Mouse (Mus musculus): ENCODE results near the gene Actn1.

Gene Actn1

DNA sequence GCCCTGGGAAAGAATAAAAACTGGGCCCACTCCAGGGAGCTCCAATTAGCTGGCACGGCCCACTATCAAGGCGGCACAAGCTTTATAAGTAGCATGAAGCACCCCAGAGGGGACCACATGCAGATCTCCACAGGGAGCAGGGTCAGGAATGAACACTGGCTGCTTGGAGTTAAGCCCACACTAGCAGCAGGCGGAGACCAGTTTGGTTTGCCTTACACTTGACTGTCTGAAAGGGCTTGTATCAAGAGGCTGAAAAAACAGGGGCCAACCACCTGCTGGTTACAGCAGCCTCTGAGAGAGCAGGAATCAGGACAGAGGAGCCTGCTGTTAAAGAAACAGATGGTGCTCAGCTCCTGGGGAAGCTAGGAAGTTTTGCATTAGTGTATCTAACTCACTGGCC lies 32.3 kb downstream of the Actn1 start:
- no peak for DNase-seq (ENCODE audit: extremely low spot score)

DNA sequence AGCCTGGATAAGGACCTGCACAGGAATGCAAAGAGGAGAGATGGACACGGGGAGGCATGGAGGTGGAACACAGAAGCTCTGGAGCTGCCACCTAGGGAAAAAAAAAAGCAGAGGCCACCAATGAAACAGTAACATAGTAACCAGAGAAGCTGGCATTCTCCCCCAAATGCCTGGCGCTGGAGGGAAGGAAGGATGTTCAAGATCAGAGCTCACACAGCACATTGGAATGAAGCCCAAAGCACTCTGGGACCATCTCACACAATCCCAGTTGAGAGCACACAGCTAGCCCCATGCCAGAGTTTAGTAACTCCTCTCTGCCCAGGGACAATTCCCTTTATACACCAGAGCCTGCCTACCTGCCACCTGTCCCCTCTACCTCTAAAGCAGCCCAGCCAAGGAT lies 34.1 kb downstream of the Actn1 start:
- no peak for DNase-seq (ENCODE audit: extremely low spot score)

DNA sequence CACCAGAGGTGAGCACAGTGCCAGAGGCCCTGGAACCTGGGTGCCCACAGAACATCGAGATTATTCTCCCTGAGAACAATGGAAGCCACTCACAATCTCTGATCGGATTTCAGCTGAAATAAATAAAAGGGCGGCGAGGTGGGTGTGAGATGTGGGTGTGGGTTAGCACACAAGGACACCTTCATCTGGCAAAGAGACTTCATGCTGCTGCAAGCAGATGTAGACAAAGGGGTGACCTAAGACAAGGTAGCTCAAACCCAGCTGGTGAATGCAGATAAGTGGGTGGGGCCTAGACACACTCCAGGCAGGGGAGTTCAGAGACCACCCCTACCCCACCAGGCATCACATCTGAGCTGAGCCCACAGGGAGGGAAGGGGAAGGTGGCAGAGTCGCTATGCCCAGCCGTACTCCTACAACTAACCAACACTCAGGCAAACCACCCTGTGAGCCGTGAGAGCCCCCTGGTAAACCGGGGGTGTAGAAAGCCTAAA lies 35.9 kb downstream of the Actn1 start:
- DNase-seq (ENCODE audit: extremely low spot score): no peak

DNA sequence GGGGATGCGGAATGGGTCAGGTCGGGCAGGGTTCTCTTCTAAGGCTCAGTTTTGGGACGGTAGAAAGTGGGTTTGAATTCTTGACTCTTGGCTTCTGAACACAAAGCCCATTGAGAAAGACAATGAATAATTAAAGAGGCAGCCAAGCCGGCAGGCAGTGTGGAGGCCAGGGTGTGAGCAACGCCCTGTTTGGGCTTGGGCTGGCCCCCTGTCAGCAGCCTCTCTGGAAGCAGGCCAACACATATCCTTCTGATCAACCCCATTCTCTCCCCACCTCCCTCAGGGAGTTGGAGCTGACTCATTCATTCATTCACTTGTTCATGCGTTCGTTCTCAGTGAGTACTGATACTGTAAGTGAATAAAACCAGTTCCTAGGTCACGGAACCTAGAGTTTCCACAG lies 36.7 kb downstream of the Actn1 start:
- DNase-seq (ENCODE audit: extremely low spot score): no peak

DNA sequence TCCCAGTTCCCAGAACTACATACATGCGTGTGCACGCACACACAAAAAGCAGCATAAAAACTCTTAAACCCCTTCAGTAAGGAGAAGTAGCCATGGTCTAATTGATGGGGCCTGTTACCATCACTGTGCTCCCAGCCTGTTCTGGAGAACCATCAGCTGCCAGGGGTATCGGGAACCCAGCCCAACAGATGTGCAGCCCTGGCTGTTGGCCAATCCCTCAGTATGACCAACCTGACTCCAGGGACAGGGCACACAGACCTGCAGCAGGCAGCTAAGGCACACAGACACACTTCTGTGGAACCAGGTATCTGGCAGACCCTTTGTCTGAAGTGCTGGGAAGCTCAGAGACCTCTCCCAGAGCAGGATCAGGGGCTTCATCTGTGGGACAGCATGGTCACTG lies 37.7 kb downstream of the Actn1 start:
- no peak for DNase-seq (ENCODE audit: extremely low spot score)

DNA sequence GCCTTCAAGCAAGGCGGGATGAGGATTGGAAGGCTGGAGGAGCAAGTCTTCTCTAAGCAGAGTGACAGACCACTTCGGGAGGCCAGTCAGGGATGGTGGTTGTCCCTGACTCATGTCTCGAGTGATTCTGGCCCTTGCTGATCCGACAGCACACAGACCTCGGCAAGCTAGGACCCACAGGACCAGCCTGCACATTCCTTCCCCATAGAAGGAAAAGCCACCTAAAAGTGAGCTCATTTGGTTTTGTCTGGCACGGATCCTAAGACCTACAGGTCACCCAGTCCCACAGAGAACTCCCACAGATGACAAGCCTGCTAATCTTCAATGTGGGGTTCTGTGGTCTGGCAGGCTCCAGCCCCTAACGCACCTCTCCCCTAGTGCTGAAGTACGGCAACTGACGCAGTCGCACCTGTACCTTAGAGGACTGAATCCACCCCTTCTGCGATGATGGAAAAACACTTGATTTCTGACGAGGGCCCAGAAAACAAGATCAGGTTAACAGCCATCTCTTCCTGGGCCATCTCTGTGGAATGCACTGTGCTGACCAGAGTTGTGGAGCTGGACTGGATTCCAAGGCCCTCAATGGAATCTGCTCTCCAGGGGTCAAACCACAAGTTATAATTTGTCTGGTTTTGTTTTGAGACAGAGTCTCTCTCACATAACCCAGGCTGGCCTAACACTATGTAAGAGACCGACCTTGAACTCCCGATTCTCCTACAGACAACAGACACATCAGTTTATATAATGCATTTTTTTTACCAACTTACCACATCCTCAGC lies 39.7 kb downstream of the Actn1 start:
- DNase-seq (ENCODE audit: extremely low spot score): no peak

DNA sequence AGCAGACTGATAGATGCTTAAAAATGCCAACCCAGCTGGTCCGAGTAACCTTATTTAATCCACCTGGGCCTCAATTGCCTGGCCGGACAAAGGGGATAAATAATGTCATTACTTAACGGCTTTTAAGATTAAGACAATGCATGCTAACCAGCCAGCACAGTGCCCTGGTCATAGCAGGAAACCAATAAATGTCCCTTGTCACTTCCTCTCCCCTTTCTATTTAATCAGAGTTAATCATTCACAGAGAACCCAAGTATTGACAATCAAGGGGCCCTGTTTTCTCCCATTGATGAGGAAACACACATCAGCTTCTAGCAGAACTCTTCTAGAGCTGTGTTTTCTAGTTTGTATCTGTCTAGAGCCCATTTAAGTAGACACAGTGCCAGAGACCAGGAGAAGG lies 41.4 kb downstream of the Actn1 start:
- no peak for DNase-seq (ENCODE audit: extremely low spot score)

DNA sequence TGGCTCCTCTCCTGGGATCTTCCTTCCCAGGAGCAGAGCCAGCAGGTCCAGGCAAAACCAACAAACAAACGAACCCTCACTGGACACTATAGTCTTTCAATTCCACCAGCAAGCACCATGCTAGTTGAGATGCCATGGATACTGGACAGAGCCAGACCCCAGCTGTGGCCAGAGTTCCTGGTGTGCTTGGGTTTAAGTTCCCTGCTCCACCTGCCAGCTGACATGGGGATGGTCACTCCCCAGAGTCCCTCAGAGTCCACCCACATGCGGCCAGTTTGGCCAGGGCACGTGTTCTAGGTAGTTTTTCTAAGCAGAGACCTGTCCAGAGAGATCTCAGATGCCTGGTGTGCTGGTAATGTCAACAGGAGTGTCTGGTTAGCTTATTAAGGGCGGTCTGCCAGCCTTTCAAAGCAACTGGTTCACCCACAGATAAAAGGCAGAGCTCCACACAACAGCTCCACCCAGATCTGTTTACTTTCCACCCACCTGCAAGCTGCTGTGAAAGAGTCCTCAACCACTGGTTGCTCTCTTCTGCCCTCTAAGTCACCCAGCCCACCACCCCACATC lies 42.0 kb downstream of the Actn1 start:
- DNase-seq (ENCODE audit: extremely low spot score): no peak

DNA sequence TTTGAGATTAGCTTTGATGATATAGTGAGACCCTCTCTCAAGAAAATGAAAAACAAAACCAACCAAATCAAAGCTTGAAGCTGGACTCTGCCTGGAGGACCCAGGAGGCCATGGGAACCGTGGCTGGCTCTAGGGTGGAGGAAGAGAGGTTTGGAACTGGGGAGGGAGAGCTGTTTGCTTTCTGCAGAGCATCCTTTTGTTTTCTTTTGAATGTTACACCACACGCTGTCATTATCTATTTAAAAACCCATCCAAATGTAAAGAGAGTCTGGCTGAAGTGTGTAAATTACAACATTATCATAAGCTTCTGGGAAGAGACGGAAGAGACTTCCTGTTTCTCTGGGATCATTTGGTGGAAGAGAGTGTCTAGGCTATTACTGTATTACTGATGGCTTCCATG lies 43.1 kb downstream of the Actn1 start:
- no peak for DNase-seq (ENCODE audit: extremely low spot score)

DNA sequence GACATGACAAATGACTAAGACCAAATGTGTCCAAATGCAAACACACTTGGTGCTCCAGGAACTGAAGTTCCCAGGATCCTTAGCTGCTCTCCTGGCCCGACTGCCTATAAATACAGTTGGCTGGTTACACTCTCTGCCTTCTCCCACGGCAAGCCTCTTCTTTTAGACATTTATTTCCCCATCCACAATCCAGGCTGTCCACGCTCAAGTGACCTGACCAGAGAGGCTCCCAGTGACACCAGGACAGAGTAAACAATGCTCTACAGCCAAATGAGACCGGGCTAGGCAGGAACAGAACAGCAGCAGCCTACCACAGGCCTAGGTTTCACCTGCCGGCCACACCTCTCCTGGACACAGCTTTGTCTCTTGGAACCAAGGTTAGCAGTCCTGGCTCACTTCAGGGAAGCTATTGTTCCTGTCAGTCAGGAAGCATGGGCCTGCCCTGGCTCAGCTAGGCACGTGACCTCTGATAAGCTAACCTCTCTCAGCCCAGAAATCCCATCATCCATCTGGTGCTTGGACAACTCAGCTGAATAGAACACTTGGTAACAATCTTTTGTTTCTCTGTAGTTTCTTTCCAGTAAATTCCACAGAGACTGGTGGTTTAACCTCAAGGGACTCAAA lies 43.8 kb downstream of the Actn1 start:
- peak; percentile 20 for DNase-seq (ENCODE audit: extremely low spot score)

DNA sequence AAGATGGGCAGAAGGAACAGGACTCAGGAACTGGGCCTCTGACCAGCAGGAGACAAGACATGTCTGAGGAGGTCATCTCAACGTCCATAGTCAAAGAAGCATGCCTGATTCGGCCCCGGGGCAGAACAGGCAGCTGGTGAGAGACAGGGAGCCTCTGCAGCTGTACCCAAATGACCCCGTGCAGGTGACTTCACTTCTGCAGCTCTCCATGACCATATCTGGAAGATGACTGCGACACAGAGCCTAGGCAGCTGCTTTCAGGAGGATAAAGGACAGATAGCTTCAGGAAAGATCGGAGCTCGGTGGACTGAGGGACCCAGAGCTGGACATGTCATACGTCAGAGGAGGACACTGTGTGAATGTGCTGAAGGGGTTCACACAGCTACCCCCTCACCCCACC lies 46.4 kb downstream of the Actn1 start:
- DNase-seq (ENCODE audit: extremely low spot score): no peak

DNA sequence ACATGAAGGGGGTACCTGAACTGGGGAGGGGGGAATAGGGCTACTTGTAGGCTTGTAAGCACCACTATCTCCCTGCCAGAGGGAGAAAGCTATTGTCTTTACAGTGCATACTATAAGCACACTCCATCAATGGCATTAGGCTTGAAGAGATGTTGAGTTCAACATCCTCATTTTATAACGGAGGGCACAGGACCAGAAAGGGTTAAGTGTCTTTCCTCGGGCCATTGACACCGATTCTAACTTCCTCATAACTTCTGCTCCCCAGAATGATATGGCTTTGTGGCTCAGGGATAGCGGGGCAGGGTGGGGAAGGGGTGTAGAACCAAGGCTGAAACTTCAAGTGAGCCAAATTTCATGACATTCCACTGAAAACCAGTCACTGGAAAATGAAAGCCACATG lies 46.9 kb downstream of the Actn1 start:
- no peak for DNase-seq (ENCODE audit: extremely low spot score)

DNA sequence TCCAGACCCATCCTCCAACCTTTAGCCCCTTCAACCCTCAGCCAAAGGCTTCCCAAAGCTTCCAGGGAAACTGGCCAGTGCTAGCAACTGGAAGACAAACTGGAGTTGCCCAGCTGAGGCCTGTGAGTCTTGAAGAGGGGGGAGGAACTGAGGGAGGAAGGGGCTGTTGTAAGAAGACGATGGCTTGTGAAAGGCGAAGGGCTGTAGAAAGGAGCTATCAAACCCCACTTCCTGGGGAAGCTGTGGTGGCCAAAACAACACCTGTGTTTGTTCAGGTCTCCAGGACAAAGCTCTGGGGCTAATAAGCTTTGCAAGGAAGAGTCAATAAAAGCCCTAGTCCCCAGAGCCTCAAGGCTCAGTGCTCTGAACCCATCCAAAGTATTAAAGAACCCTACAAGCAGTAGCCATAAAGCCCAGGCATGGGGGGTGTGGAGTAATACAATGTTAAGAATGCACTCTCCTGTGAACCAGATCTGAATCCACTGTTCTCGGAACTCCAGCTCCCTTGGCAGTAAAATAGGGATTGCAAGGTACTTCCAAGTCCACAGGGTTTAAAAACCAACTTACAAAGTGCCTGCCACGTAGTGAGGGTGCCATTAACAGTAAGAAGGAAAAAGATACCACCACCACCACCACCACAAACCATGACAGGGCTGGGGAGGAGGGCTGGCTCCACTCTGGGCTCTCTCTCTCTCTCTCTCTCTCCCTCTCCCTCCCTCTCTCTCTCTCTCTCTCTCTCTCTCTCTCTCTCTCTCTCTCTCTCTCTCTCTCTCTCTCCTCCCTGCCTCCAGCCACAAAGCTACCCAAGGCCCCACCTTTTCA lies 49.2 kb downstream of the Actn1 start:
- DNase-seq (ENCODE audit: extremely low spot score): no peak

DNA sequence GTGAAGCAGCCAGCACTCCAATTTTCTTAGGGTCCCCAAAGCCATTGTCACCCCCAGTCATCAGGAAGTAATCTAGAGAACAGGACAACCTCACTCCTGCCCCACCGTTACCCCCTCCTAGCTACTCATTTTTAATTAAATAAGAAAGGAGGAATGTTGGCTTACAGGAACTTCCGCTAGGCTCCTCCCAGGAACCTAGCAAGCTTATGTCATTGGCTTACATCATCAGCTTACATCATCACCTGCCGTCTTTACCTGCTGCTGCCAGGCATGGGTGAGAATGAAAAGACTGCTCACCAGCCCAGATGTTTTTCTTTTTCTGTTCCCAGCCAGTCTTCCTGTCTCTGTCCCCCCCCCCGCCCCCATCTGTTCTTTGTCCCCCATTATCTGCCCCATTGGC lies 50.3 kb downstream of the Actn1 start:
- no peak for DNase-seq (ENCODE audit: extremely low spot score)

DNA sequence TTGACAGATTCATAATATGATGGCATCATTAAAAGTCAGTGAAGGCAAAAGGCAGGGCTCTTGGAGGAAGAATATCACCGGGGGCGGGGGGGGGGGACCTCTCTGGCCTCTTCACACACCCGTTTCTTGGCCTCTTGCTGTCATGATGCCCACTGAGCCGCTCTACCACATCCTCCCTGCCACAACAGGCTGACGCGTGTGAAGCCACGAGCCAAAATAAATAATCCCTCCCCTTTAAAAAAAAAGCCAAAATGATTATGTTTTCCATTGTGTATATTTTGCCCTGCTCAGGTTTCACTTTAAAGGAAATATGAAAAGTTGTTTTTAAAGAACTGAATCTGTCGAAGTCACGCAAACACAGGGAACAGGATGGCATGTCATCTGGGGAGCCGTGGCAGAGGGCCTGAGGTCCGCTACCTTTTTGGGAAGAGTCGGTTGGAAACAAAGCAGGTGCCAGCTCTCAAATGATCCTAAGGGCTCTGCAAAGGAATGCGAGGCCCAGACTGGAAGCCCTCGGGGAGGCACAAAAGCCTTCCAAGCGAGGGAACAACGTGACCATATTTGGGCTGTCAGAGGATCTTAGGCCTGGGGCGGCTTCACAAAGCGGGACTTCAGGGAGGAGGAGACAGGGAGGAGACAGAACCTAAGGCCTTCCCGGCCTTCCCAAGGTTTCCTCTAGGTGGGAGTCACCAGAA lies 51.9 kb downstream of the Actn1 start:
- DNase-seq (ENCODE audit: extremely low spot score): peak; percentile 37

DNA sequence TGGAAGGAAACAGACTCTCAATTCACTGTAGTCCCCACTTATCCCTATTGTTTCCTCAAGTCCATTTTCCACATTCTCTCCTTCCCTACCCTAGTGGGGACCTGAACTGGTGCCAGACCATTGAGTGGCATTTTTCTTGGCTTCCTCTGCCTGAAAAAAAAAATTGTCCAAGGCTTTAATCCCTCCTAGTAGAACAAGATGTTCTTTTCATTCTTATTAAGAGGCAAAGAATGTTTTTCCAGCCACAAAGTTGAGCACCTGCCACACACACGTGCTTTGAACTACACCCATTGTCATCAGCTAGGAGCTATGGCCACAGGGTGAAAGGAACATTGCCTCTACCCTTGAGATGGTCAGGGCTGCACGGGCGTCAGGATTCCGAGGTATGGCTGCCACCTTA lies 56.9 kb downstream of the Actn1 start:
- no peak for DNase-seq (ENCODE audit: extremely low spot score)

DNA sequence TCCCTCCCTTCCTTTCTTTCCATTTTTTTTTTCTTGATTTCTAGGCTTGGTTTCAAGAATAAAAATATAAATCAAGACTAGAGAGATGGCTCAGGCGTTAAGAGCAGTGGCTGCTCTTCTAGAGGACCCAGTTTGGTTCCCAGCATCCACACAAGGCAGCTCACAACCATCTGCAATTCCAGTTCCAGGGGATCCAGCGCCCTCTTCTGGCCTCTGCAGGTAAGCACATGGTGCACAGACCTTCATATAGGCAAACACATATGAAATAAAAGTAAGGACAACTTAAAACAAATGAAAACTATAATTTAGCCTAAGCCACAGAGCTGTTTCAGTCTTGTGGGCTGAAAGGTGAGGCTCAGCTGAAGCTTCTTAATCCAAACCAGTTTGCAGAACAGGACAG lies 60.4 kb downstream of the Actn1 start:
- DNase-seq (ENCODE audit: extremely low spot score): no peak

DNA sequence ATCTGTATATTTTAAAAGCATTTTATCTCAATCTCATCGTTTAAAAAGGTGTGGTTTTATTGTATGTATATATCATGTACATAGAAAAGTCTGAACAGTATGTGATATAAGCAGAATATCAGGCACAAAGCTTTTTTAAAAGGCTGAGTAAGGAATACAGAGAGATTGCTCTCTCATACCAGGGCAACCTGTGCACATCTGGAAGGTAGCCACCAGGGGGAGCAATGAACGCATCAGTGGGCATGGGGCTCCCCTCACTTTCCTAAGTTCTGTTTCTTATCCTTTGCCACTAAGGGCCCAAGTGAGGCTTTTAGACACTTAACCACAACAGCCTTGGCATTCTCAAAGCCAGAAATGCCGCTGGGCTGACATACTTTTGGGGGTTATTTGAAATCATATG lies 61.7 kb downstream of the Actn1 start:
- peak; percentile 68 for DNase-seq (ENCODE audit: extremely low spot score)

DNA sequence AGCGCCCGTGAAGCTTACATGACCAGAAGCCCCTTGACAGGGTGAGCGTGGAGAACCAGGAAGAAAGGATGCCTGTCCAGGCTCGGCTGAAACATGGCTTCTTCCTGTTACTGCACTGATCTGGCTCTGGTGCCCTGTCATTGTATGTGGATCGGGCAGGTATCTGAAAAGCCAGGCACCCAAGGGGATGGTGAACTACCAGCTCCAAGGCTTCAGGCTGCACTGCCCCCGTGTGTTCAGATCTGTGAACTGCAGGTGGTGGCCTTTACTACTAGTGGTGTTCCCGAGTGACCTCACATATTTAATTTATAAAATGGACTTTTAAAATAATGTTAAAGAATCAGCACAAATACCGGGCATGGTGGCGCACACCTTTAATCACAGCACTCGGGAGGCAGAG lies 62.8 kb downstream of the Actn1 start:
- peak; percentile 70 for DNase-seq (ENCODE audit: extremely low spot score)

DNA sequence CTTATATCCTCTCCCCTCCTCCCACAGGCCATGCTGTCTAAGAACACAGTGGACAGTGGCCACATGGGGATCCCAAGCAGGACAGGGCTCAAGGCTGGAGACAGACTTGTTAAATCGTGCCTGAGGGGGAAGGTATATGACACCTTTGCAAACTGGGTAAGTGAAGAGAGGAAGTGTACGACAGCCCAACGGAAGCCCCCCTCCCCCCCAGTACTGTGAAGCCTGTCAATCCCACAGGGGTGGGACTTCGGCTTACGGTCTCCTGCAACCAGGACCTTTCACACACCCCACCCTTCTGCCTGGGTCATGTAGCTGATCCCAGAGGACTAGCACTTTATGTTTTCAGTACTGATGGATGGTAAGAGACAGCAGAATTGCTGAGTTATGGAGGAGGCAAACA lies 68.4 kb downstream of the Actn1 start:
- no peak for DNase-seq (ENCODE audit: extremely low spot score)

DNA sequence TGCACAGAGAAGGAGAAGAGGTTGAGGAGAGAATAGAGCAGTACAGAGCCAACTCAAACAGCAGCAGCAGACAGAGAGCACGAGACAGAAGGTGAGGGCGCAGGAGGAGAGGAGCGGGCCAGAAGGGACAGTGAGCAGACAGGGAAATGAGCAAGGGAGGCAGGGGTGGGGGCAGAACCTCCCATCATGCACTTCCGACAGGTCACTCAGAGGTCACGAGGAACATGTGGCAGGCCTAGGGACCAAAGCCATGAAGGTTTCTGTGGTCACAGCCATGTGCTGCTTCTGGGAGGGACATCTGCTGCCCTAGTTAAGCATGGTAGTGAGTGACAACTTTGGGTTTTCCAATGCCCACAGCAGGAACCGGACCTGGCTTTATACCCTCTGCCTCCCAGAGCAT lies 68.8 kb downstream of the Actn1 start:
- no peak for DNase-seq (ENCODE audit: extremely low spot score)

DNA sequence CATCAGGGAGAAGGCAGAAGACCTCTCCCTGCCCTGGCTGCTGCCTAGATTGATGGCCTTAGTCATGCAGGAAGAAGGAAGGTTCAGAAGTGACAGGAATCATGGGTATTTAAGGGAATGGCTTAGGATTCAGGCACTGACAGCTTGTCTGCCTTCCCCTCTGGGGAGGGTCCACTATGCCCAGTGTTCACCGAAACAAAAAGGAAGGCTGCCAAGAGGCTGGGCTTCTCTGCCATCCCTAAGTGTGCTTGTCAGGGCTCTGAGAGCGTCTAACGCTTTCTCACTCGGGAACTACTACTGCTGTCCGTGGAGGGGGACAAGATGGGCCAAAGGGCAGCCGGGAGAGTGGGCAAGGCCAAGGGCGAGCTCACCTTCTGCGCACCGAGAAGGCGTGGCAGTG lies 69.3 kb downstream of the Actn1 start:
- DNase-seq (ENCODE audit: extremely low spot score): no peak

Data from embryo, embryonic 9.5 days (tissue).